Mouse (Mus musculus) mouse trophoblast stem cell (cell line): Measurements from ENCODE around the gene Mas1.

Experiments used
- in situ Hi-C, 2 experiments: fragments of 300-500 bp; cut with MseI, MboI; formaldehyde crosslinking; loops; 2 replicates in 1 of 2; 3 replicates in 1 of 2; pipeline ENCODE4 v1.15.1; 2025

The Mas1 gene

GRCm38 (mm10) chr17:12830351-12830750 is 37.6 kb downstream of the Mas1 start:
- in situ Hi-C loops = no loop called here

- in situ Hi-C loops = loop anchor here (25.0 kb wide), 3 partner anchors 129 to 404 kb away; partner anchors contain the start of gene Slc22a1 (in 1 of the 2)
Observed at GRCm38 (mm10) chr17:12815885-12816284, 52.1 kb downstream of the Mas1 start.

GRCm38 (mm10) chr17:12814502-12814901 is 53.4 kb downstream of the Mas1 start:
- in situ Hi-C loops = loop anchor here (25.0 kb wide), 3 partner anchors 127 to 402 kb away; partner anchors contain the start of gene Slc22a1 (in 1 of the 2)

- in situ Hi-C loops = loop anchor here (25.0 kb wide), 3 partner anchors 124 to 399 kb away; partner anchors contain the start of gene Slc22a1 (in 1 of the 2)
Observed at GRCm38 (mm10) chr17:12810973-12811303, 57.0 kb downstream of the Mas1 start.

GRCm38 (mm10) chr17:12810103-12810972 is 57.6 kb downstream of the Mas1 start:
- in situ Hi-C loops = loop anchor here (25.0 kb wide), 3 partner anchors 123 to 398 kb away; partner anchors contain the start of gene Slc22a1 (in 1 of the 2)

- in situ Hi-C loops = loop anchor here (25.0 kb wide), 3 partner anchors 122 to 397 kb away; partner anchors contain the start of gene Slc22a1 (in 1 of the 2)
Observed at GRCm38 (mm10) chr17:12808851-12809250, 59.1 kb downstream of the Mas1 start.

GRCm38 (mm10) chr17:12804584-12805445 is 63.1 kb downstream of the Mas1 start:
- in situ Hi-C loops = loop anchor here (25.0 kb wide), 3 partner anchors 118 to 393 kb away; partner anchors contain the start of gene Slc22a1 (in 1 of the 2)

GRCm38 (mm10) chr17:12801861-12802540 is 65.9 kb downstream of the Mas1 start:
- in situ Hi-C loops = loop anchor here (25.0 kb wide), 3 partner anchors 115 to 390 kb away; partner anchors contain the start of gene Slc22a1 (in 1 of the 2)

- in situ Hi-C loops = loop anchor here (25.0 kb wide), 3 partner anchors 112 to 387 kb away; partner anchors contain the start of gene Slc22a1 (in 1 of the 2)
Observed at GRCm38 (mm10) chr17:12799368-12800275, 68.3 kb downstream of the Mas1 start.

GRCm38 (mm10) chr17:12798571-12798970 is 69.4 kb downstream of the Mas1 start:
- in situ Hi-C loops = no loop called here

- in situ Hi-C loops = no loop called here
Observed at GRCm38 (mm10) chr17:12797427-12798029, 70.4 kb downstream of the Mas1 start.

GRCm38 (mm10) chr17:12796633-12797032 is 71.3 kb downstream of the Mas1 start:
- in situ Hi-C loops = no loop called here

- in situ Hi-C loops = no loop called here
Observed at GRCm38 (mm10) chr17:12793660-12794406, 74.1 kb downstream of the Mas1 start.

- in situ Hi-C loops = no loop called here
Observed at GRCm38 (mm10) chr17:12792422-12793206, 75.3 kb downstream of the Mas1 start.

- in situ Hi-C loops = no loop called here
Observed at GRCm38 (mm10) chr17:12791420-12791819, 76.5 kb downstream of the Mas1 start.

- in situ Hi-C loops = no loop called here
Observed at GRCm38 (mm10) chr17:12791079-12791406, 76.9 kb downstream of the Mas1 start.
